Mouse (Mus musculus): ENCODE measurements around the gene Asb4.

Gene Asb4

DNA sequence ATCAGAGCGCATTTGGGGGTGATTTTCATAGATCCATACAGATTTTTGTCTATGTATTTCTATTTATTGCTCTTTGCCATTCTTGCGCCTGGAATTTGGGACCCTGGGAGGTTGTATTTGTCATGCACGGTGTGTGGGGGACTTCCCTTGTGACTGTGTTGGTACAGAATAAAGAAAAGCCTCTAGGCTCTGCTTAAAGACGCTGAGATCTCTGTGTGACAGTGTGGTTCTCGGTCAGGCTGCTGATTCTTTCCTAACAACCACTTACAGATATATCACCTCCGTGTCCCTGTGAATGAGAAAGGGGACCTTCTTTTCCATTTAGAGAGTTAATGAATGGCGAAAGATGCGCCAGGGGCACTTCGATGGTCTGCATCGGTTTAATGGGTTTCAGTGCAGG lies 7.8 kb downstream of the Asb4 start:
- CTCF ChIA-PET = no interaction called here

DNA sequence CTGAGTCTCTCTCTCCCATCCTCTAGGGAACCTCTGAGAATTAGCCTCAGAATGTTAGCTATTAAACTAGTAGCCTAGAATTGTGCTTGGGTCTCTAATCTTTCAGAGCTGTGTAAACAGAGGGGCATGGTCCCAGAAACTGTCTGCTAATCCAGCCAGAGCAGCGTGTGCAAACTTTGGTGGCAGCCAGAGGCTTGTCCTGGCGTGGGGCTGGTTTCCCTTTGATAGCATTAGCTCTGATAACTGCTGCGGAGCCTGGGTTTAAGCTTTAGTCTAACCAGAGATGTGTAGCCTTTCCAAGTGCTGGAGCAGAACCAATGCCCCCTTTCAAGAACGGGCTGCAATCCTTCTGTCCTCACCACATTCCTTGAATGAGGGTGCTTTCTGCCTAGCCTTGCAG lies 11.8 kb downstream of the Asb4 start:
- CTCF ChIA-PET = no interaction called here

DNA sequence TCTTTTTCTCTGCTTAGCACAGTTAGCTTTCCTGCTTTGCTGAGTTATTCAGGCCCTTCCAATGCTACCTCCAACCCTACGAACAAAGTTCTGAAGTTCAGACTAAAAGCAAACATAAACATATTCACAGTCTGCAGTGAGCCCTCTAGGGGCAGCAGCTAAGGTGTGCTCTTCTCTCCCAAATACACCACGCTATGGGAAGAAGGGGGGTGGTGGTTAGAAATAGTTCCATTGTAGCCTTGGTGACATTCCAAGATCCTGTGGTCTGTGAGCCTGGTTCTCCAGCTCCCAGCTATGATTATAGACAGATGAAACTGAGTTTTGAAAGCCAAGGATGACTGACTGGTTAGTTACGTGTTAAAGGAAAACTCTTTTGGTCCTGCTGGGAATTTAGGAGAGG lies 13.6 kb downstream of the Asb4 start:
- CTCF ChIA-PET = no interaction called here

DNA sequence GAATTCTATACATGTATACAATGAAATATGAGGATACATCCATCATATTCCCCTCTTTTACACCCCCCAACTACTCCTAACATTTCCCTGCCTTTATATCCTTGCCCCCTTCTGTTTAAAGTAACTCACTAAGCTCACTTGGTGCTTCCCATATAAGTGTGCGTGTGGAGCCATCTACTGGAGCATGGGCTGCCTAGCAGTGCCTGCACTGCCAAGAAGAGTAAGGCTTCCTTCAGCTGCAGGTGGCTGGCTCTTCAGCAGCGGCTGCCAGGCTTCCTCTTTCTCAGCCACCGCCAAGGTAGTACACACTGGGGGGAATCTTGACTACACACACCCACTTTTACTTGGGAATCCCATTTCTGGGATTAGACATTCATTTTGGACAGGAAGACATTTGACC lies 18.2 kb downstream of the Asb4 start:
- CTCF ChIA-PET = interaction anchor here (0.6 kb wide), 2 partner anchors 14 to 625 kb away, joined by 3 read pairs; no protein-coding TSS in a partner anchor

DNA sequence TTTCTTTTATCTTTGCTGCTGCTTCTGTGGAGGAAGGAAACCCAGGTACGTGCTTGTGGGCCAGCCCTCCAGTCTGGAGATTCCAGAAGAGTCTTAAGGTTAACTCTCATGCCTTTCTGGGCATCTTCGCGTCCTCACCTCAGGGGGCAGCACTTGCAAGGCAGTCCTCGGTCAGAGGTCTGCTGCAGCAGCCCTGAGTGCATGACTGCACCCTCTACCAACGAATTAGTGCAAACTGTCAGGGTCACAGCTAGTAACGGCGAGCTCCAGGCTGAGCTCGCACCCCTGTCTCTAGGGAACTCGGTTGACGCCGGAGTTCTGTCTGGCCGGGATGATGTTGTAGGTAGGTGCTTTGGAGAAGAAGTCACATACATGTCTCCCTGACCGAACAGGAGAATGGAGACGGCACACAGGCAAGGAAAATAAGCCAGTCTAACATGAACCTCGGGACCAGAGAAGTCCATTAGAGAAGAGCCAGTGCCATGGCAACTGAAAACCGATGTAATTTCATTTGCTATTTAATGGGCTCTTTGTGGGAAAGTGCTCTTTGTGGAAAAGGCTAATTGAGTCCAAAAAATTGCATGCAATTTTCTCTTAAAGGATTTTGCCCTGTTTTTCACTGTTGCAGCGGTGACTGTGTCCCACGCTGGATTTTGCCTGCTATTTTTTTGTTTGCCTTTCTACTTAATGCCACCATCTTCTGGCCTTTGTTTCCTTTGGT lies 20.1 kb downstream of the Asb4 start:
- CTCF ChIA-PET = no interaction called here

DNA sequence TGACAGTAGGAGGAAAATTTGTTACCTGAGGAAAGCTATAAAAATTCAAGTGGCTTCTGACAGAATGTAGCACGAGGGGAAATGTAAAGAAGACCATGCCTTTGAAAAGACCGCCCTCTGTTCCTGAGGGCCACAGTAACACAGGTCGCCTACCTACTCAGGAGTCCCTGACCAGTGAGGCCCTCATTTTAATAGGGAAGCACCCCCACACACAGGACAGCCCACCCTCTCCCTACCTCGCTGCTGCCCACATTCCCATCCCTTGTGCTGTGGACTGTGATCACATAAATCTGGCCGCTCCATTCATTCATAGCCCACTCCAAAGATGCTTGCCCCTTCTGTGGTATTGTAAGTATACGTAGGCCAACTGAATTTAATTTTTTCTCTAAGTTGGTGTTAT lies 20.8 kb downstream of the Asb4 start:
- CTCF ChIA-PET = no interaction called here

DNA sequence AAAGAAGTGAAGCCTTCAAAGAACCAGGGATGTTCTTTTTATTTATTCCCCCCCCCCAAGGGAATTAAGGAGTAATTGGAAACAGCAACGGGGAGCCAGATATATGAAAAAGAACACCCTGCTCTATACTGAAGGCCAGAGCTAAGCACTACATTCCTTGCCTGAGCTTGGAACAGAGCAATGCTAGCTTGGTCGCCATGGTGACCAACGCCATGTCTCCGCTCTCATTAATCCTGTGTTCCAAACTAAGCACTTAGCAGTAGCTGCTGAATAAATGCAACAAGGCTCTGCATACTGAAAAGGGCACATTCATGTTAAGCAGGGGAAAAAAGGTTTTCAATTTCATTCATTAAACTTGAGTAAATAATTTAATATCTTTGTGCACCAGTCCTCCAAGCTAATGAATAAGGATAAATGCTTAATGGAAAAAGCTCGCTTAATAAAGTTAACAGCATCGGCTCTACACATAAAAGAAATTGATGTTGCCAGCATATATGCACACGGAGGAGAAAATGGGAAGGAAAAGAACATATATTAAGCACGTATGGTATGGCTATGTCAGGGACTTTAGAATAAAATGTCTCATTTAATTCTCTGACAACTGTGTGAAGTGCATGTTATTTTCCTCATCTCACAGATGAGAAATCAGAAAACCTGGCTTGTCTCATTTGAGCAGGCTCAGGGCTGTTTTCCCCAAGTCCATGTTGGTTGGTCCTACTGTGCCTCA lies 25.4 kb downstream of the Asb4 start:
- CTCF ChIA-PET = no interaction called here

DNA sequence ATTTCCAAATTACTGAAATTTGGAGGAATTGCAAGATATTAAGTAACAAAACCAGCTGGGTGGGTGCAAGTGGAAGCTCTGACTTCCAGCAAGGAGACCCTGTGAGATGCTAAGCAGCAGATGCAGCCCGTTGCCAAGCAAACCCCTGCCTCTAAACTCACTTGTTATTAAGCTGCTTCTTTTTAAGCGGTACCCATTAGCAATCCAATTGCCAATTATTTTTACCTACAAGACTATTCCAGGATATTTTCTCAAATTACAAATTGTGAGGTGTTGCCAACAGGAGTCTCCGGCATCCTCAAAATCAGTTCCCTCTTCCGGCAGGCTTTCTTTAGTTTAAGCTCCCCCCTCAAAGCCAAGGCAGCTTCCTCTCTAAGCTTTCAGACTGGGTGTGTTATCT lies 26.5 kb downstream of the Asb4 start:
- CTCF ChIA-PET = no interaction called here

DNA sequence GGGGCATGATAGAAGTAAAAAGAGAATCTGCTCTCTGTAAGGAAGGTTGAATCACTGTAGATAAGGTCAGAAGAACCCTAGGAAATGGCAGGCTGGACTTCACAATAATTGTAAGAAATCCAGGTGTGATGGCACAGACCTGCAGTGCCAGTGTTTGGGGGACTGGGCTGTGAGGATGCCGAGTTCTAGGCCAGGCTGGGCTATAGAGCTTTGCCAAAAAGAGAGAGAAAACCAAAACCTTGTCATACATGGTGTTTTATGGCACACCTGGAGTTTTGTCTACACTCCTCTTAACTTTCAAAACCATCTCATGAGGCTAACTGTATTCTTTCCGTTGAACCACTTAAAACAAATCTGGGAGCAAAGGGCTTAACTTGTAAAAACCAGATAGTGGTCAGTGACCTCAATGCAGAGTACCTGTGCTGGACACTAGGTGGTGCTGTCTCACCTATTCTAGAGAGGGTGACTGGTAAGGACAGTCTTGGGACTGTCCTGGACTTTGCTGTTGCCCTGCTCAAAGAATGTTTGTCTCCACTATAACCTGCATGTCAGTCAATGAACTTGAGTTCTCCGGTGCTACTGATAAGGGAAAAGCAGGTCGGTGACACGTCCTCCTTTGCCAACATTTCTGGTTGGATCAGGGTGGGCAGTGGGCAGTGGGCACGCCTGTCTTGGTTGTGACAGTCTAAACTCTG lies 27.7 kb downstream of the Asb4 start:
- CTCF ChIA-PET = no interaction called here

DNA sequence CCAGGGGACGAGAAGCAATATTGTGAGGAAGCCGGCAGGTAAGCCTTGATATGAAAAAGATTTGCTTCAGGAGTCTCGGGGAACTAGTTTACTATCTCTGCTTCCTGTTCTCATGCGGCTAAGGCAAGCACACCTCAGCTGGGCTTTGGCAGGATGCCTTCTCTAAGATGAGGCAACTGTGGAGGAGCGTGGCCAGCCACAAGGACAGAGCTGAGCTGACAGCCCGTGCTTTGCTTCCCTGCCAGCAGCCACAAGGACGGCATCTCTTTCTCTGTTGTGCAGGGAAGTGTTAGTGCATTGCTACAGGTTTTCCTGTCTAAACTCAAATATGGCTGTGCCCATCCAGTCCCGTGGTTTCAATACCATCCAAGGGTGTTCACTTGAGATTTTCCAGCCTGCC lies 30.1 kb downstream of the Asb4 start:
- CTCF ChIA-PET = no interaction called here

DNA sequence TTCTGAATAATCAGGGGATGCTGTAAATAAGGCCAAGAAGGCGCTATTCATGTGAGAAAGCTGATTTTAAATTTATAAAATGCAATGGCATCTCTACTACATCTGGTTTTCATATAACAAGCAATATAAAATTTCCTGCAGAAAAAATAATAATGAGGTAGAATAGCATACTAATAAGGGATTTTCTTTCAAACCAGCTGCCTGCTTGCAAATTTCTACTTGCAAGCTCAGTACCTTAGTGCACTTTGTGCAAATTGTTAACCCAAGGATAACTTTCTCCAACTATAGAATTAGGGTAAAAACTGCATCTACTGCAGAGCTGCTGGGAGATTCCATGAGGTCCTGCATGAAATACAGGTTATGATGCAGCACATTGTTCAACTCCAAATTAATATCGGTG lies 38.3 kb downstream of the Asb4 start:
- CTCF ChIA-PET = no interaction called here

DNA sequence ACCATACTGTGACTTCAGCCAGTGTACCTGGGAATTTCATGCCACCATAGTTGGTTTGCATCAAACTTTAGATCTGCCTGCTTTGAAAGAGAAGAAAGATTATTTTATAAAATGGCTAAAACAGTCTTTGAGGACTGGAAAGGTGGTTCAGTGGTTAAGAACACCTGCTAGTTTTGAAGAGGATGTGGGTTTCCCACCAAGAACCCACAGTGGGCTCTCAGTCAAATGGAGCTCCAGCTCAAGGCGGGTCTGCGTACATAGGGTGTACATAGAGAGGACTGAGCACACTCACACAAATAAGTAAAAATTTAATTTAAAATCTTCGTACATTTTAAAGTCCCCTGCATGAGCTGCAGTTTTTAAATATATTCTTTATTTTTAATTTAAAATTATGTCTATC lies 39.2 kb downstream of the Asb4 start:
- CTCF ChIA-PET = no interaction called here

DNA sequence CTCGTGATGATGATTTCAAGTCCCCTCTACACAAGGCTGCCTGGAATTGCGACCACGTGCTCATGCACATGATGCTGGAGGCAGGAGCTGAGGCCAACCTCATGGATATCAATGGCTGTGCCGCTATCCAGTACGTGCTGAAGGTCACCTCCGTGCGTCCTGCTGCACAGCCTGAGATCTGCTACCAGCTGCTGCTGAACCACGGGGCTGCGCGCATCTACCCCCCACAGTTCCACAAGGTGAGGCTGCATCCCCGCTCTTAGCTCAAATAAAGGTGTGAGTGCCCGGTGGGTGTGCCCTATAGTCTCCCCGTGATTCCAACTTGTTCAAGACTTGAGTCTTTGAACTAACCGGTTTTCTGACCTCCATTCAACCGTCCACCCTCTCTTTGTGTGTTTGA lies 40.4 kb downstream of the Asb4 start:
- CTCF ChIA-PET = interaction anchor here (0.6 kb wide), 1 partner anchor 38 kb away, joined by 8 read pairs; no protein-coding TSS in a partner anchor

DNA sequence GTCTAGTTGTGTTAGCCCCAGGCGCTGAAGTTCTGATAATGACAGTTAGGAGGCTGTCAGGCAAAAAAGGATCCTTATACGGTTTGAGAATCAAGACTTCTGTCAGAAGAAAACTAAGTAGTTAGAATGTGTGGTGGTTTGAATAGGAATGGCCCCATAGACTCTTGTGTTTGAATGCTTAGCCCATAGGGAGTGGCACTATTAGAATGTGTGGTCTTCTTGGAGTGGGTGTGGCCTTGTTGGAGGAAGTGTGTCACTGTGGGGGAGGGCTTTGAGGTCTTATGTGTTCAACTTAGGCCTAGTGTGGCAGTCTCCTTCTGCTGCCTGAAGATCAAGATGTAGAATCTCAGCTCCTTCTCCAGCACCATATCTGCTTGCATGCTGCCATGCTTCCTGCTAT lies 43.8 kb downstream of the Asb4 start:
- CTCF ChIA-PET = no interaction called here

DNA sequence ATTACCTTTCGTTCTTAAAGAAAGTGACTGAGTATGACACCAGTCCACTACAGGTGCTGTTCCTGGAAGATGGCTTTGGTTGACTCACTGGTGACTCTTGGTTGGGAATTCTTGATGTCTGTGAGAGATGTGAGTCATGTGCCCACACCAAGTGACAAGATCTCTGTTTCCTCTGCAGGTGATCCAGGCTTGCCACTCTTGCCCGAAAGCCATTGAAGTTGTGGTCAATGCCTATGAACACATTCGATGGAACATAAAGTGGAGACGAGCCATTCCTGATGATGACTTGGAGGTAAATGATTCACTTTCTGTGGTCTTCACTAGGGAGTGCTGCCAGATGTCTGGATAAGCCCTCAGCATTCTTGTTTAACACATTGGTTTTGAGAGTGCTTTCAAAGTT lies 46.4 kb downstream of the Asb4 start:
- CTCF ChIA-PET = no interaction called here

DNA sequence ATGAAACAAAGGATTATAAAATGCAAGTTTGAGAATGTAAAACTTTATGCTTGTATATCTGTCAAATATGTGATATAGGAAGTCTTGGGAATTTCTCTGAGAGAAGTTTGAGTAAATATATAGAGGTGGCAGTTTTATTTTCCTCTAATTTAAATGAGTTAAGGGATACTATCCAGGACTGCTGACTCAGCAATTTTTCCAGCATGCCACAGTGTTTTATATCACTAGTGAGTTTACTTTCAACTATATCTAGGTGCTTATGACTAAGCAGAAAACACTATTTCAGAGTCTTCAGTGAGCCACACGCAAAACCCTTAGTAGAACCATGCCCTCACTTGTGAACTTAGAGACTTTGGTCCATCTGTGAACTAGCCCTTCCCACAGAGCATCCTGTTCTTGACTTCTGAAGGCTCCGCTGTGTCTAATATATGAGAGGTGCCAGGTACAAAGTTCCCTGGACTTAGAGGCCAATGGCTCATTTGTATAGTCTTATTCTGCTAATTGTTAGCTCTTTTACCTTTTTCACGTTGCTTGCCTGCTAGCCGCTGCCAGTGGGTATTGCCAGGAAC lies 46.9 kb downstream of the Asb4 start:
- CTCF ChIA-PET = no interaction called here

DNA sequence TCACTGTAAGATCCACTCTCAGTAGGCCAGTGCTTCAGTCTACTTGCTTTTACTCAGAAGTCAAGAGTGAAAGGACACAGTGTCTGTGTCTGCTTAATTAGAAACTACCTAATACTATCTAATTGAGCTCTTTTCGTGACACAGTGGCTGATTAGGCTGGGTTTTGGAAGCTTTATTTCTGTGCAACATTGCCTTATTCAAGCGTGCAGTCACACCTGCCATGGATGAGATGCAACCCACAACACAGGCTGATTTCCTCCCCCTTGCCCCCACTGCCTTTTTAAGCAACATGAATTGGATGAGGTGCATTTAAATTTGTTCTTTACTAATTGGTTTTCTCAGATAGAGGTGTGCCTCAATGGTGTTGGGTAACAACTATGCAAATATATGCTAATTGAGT lies 50.7 kb downstream of the Asb4 start:
- CTCF ChIA-PET = no interaction called here

DNA sequence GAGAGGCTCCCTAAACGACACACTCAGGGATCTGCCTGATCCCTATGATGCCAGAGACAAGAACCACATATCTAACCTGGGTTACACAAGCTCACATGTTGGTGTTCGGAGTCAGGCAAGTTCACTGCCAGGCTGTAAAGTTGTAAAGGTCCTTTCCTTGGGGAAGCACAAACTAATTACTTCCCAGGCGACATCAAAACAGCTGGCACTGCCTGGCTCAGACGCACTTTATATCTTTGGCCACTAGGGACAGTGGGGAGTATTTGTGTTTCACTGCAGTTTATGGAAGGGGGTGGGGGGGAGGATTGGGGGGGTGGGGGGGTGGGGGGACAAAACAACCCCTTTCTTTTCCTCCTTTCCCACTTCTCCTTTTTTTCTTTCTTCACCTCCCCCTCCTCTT lies 54.6 kb downstream of the Asb4 start:
- CTCF ChIA-PET = no interaction called here

DNA sequence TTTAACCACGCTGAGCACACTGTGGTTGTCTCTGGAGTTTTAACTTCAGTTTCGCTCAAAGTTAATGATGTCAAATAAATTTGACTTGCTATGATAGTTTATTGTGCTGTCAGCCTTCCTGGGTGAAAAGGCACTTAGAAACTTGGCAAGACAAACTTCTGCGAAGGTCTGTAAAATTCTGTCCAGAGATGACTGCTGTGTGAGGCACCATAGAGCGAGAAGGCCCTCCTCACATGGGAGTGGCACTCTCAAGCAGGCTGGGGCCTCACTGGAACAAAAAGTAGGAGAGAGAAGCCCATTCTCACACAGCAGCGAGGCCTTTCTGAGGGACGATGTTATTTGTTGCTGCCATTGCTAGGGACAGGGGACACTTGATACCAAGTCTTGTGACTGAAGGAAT lies 58.0 kb downstream of the Asb4 start:
- CTCF ChIA-PET = no interaction called here

DNA sequence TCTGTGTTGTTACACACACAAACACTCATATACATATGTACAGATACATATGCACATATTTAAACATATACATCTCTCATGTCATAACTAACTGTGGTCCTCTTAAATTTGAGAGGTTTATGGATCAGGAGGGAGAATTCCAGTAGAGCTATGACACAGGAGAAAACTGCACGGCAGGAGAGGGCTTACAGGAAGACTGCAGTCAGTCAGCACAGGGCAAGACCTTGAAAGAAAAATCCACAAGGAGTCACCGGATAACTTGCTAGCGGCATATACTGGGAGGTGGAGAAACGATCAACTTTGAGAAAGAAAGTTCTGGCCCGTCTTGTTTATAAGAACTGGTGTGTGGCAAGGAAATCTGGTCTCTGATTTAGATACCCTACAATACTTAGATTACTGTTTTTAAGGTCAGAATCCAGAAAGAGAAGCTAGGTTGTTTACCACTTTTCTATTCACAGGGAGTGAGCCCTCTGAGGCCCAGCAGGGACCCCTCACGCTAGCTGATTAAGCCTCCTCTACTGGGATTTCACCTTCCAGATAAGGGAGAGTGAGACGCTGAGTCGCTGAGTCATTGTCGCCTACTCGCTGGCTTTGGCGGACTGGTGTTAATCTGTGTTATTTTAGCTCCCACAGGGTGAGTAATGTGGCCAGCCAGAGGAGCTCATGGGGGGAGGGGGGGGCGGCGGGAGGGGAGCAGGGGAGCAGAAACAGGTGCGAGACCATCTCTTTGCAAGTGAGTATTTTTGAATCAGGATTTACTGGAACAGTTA lies 59.3 kb downstream of the Asb4 start:
- CTCF ChIA-PET = no interaction called here

DNA sequence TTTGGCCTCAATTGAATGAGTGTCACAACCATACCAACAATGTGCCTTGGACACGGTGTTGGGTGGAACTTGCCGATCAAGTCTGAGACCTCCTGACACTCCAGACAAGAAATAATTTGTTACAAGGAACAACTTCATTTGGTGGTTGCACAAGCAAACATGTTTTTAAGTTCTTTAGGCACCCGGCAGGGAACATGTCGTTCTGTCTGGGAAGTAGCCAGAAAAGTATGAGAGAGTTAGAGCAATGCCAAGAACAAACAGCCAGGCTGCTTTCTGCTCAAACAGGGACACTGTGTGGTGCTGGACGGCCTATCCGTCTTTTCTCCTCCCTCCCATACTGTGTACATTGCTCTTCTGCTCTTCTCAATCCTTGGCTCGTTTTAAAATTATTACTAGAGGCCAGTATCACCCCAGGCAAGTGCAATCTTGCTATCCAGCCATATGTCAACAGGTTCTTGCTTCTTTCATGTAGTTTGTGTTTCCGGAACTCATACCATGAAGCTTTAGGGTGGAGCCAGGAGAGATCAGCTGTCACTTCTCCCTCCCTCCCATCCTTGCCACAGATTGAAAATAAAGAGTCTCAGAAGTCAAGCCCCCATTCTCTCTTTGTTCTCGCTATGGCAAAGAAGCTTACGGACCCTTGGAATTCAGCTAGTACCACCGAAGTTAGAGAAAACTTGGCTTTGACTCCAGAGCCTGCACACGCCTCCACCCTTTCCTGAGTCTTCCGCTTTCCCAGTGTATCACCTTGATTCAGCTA lies 60.1 kb downstream of the Asb4 start:
- CTCF ChIA-PET = no interaction called here

Data from spleen, embryonic (tissue).